Mouse (Mus musculus) stomach, postnatal 0 days (tissue): Measurements from ENCODE around the gene Pitx2.

Source experiments
- CTCF ChIP-seq: IDR thresholded peaks from 2 replicates; pipeline ENCODE4 v1.5.1; 2016; ENCODE audit warnings: antibody characterized with exemption, low read depth, mild to moderate bottlenecking, moderate library complexity
- EP300 ChIP-seq: optimal IDR thresholded peaks from 2 replicates; pipeline ENCODE3; 2016; ENCODE audit warnings: antibody characterized with exemption

- no peak for TF ChIP-seq CTCF
- no peak for TF ChIP-seq EP300
Measured at GRCm38 (mm10) chr3:129214146-129214665, 14.5 kb downstream of the Pitx2 start.
